Mouse (Mus musculus): ENCODE measurements around the gene Zc3hav1. TPM values are rescaled to one million over a fixed set of nuclear protein-coding genes. Genes with fewer than 3 reads are reported as not detected.
"Not testable (repeated sequence)": the region's sequence is repeated elsewhere in the genome, so short reads cannot be mapped to it uniquely, and the experiment has no call there.

Zc3hav1 gene
- 1 to 10 TPM; 4.6 to 4.9 TPM for total RNA-seq (2021)
- long read RNA-seq, experiment 1, result 0 reads
- long read RNA-seq, experiment 2, partial matches to known transcripts, result 1 of 2 reads
- long read RNA-seq, experiment 2, other reads (novel, unspliced or antisense), result 0 of 2 reads

GRCm38 (mm10) chr6:38353811-38354722, at the start of gene Zc3hav1:
Gene Zc3hav1 (minus strand): TSS chr6:38354603.
- DNase-seq (ENCODE audit: low spot score in 2 of 2), result peak; percentile 8 to 23

DNA sequence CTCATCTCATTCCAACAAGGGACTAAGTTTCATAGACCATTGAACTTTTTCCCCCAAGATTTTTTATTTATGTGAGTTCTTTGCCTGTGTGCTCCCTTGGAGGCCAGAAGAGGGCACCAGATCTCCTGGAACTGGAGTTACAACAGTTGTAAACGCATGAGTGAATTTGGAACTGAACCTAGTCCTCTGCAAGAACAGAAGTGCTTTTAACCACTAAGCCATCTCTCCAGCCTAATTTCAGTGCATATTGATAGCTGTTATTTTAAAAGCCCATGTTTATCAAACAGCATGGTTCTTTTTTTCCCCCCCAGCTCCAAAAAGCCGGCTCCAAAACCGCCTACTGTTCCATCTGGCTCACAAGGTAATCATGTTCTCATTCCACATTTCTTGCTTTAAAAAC, 35.3 kb upstream of the Zc3hav1 start:
- peak; percentile 11 to 16 for DNase-seq (ENCODE audit: low spot score in 2 of 2)

- DNase-seq (ENCODE audit: low spot score in 2 of 2), result peak; percentile 85
These were observed 26.8 kb upstream of the Zc3hav1 start, which contains the start of gene Ttc26 for GRCm38 (mm10) chr6:38381129-38381771. Gene Ttc26 (plus strand): TSS chr6:38381469.

- no peak for DNase-seq (ENCODE audit: low spot score in 2 of 2)
These were observed 26.3 kb upstream of the Zc3hav1 start for GRCm38 (mm10) chr6:38380764-38381128.

DNA sequence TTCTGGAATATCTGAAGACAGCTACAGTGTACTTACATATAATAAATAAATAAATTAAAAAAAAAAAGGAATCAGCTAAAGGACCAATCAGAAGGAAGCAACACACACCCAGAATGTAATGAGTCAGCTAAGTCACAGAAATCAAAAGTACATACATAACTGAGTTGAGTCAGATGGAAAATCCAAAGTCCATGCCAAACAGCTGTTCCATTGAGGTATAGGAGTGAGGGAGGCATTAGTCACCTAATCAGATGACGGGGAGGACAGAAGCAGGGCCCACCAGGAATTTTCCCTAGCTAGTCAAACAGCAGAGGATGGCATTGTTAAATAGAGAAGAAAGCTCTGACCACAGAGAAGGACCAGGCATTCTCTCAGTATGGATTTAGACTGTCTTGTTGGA, 19.9 kb upstream of the Zc3hav1 start:
- DNase-seq (ENCODE audit: low spot score in 2 of 2), result no peak

DNA sequence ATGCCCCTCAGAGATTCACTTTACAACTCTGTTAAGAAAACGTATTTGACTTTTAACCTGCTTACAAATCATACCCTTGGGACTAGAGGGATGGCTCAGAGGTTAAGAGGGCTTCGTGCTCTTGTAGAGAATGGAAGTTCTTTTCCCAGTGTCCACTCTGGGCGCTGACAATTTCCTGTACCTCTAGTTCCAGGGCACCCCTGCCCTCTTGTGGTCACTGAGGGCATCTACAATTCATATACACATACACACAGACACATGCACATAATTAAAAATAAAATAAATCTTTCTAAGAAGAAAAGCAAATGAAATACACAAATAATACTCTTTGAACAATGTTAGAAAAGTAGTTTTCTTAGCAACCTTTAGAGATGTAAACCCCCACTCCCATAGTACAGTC, 15.5 kb upstream of the Zc3hav1 start:
- DNase-seq (ENCODE audit: low spot score in 2 of 2), result no peak

GRCm38 (mm10) chr6:38364121-38364520, 9.7 kb upstream of the Zc3hav1 start:
- DNase-seq (ENCODE audit: low spot score in 2 of 2), result no peak

- DNase-seq (ENCODE audit: low spot score in 2 of 2), result no peak
These were observed 9.0 kb upstream of the Zc3hav1 start for GRCm38 (mm10) chr6:38363370-38363769.

DNA sequence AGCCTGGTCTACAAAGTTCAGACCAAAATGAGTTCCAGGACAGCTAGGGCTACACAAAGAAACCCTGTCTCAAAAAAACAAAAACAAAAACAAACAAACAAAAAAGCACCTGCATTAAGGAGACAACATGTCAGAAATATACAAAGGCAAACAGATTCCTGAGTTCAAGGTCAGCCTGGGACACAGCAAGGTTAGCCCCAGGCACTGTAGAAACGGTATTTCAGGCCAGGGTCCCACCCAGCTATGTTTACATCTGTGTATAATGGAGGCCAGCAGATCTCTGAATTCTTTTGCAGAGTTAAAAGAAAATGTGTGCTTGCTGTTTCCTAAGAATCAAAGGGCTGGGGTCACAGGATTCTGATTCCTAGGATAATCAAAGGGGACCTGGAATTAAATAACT, 7.5 kb upstream of the Zc3hav1 start:
- DNase-seq (ENCODE audit: low spot score in 2 of 2), result no peak

GRCm38 (mm10) chr6:38361065-38361464, 6.7 kb upstream of the Zc3hav1 start:
- no peak for DNase-seq (ENCODE audit: low spot score in 2 of 2)

- DNase-seq (ENCODE audit: low spot score in 2 of 2), result no peak
These were observed 5.5 kb upstream of the Zc3hav1 start for GRCm38 (mm10) chr6:38359736-38360499.

- DNase-seq (ENCODE audit: low spot score in 2 of 2), result not testable (repeated sequence)
These were observed 4.8 kb upstream of the Zc3hav1 start for GRCm38 (mm10) chr6:38359044-38359735.

DNA sequence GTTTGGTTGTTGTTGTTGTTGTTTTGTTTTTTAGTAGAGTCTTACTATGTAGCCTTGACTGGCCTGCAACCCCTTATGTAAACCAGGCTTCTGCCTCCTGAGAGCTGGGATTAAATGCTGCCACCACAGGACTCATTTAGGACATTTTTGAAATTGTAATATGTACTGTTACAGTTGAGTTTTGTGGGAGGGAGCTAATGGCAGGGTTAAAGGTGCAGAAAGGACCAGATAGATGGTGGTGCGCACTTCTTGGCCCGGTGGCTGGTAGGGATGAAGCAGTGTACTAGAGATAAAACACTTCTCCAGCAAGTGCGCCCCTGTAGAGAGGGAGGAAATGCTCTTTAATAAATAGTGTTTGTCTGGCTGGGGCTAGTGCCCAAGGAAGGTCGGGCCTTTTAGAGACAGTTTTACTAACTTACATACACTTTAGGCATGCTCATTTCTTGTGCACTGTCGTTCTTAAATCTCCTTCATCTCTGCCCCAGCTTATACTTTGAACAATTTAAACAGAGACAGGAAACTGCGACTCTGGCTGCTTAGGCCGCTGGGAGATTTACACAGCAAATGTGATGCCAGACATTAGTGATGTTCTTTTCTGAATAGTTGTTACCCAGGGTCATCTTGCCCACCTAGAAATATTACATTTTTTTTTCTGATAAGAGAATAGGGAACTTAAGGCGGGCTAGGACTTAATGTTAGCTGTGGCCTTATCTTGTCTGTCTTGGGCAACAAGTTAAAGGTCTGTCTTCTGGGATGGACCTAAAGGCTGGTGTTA, 4.0 kb upstream of the Zc3hav1 start:
- DNase-seq (ENCODE audit: low spot score in 2 of 2), result no peak

DNA sequence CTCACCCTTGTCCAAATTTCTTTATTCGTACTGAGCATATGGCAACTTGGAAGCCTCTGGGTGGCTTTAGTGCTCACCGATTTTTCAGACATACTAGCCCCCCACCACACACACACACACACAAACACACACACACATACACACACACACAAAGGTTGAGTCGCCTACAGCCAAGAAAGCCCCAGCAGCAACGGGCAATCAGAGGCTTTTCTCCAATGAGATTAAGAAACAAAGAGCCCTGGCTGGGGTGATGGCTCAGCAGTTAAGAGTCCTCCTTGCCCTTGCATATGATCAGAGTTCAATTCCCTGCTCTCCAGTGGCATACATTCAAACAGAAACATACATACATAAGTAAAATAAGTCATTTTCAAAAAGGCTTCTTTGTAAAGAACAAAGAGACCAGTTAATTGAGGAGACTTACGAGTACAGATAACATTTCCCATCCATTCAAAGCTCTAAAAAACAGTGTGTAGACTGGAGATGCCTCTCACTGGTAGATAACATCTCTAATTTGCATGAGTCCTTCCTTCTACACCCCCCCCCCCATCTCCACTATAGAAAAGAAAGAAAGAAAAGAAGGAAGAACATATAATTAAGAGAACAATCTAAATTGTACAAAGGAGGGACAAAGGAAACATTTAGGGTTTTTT, 3.3 kb upstream of the Zc3hav1 start:
- DNase-seq (ENCODE audit: low spot score in 2 of 2), result no peak

GRCm38 (mm10) chr6:38356661-38357433, 2.4 kb upstream of the Zc3hav1 start:
- not testable (repeated sequence) for DNase-seq (ENCODE audit: low spot score in 2 of 2)

GRCm38 (mm10) chr6:38355862-38356261, 1.5 kb upstream of the Zc3hav1 start:
- DNase-seq (ENCODE audit: low spot score in 2 of 2), result no peak

GRCm38 (mm10) chr6:38355354-38355823, 986 bp upstream of the Zc3hav1 start:
- no peak for DNase-seq (ENCODE audit: low spot score in 2 of 2)

DNA sequence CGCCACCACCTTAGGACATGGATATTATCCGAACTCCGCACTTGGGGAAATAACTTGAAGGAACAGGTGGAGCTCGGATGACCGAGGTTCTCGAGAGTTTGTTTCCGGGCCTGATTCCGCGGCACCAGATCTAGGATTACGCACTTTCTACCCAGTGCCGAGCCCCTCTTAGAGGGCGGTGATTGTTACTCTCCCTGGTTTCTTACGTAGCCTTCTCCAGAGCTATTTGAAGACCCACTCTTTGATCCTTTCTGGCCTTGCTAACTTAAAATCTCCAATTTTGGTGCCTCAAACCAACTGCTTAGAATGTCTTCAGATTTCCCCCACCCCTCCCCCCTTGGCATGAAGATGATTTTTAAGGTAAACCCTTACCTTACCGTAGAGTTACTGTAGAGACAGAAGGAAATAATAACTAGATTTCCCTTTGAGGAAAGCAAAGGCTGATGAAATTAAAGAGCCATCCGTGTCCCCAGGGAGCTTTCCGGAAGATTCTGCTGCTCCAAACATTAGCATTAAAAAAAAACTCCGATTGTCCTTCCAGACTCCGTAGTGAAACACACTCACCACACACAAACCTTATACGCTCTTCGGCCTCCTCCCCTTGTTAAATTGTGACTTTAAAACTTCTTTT, 435 bp upstream of the Zc3hav1 start:
- DNase-seq (ENCODE audit: low spot score in 2 of 2), result no peak

Data from left cerebral cortex, adult 18-20 months (tissue).